Comparison of ENCODE assay signal across 8 mouse cellular contexts in the genomic region with DNA sequence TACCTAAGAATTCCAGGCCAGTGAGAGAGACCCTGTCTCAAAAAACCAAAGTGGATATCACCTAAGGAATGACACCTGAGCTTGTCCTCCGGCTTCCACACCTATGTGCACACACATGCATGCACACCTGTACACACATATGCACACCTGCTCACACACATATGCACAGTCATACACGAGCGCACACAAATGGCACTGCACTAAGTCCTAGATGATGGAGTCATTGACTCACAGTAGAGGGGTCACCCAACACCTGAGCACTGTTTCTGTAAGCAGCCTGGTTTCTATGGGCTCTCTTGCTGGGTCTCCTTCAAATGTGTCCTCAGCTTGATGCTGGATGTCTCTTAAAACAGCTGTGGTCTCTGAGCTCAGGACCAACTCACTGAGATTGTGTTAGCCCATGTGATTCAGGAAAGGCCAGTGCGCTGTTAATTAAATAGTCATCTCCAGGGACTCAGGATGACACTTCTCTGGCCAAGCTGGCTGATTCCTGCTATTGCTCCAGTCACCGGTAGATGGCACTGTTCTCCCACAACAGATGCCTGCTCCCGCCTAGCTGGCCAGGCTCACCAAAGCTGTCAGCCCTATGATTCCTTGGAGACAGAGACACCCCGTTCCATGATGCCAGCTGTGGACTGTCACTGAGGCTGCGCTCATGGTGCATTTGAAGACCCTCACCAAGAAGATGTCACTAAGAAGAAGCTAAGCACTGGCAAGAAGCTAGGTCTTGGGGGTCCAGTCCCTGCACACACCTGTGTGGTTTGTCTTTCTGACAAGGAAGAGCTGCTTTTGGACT.
DNase-seq lines count a peak whose midpoint lies in the region; ATAC-seq and TF ChIP-seq lines count a peak whose summit lies in the region.

No protein-coding gene starts in this region.

- ATAC-seq in G1E (ENCODE audit: extremely low read depth, insufficient number of reproducible peaks, low FRiP score, poor library complexity, severe bottlenecking) = peak; percentile 49
- ATAC-seq in forebrain, postnatal 0 days = peak; percentile 90
- ATAC-seq in hematopoietic stem cell, adult 5-6 weeks (replicated peaks in 1 of 2; ENCODE audit: insufficient read depth in 1 of 2, low FRiP score in 2 of 2, low TSS enrichment in 1 of 2, low read depth in 1 of 2, poor library complexity in 2 of 2, severe bottlenecking in 2 of 2) = peak; percentile 78 to 94
- peak; percentile 32; the same call in 1 of the 2 replicates for ATAC-seq in lung, embryonic 15.5 days (ENCODE audit: borderline replicate concordance, extremely low read depth, low FRiP score, low TSS enrichment)

- TF ChIP-seq CTCF in G1E (IDR thresholded peaks at IDR 0.05; ENCODE audit: low read depth, low read length) = peak; percentile 92
- TF ChIP-seq CTCF in forebrain, postnatal 0 days (IDR thresholded peaks at IDR 0.05; ENCODE audit: low read depth) = peak; percentile 98

- no peak overlapping the region; the same call in 1 of the 2 replicates for H3K4me3 ChIP-seq in G1E (ENCODE audit: low read depth, low read length)
- H3K4me3 ChIP-seq in forebrain, postnatal 0 days (ENCODE audit: low read depth, low read length) = no peak overlapping the region
- H3K4me3 ChIP-seq in lung, embryonic 15.5 days = peak overlapping the region; percentile 1

- peak; percentile 73 for DNase-seq in G1E (ENCODE audit: low spot score)
- peak; percentile 73 to 76 for DNase-seq in cerebellum, adult 18-20 months
- peak; percentile 88 for DNase-seq in forebrain, postnatal 0 days
- DNase-seq in layer of hippocampus, adult 9-10 months (ENCODE audit: low spot score) = peak; percentile 65
- peak; percentile 33 for DNase-seq in ovary, postnatal 10 days (ENCODE audit: low spot score)
- peak; percentile 78 for DNase-seq in thymus, postnatal 0 days (ENCODE audit: low spot score)

- no peak overlapping the region for H3K27ac ChIP-seq in forebrain, postnatal 0 days (ENCODE audit: low read depth, low read length)
- H3K27ac ChIP-seq in lung, embryonic 15.5 days = no peak overlapping the region

- peaks cover 10% of the 10 kb centered on the region for H3K27me3 ChIP-seq in G1E (ENCODE audit: insufficient read depth, low read length)
- H3K27me3 ChIP-seq in forebrain, postnatal 0 days (ENCODE audit: insufficient read depth, low read length) = no peaks in the 10 kb centered on the region
- H3K27me3 ChIP-seq in lung, embryonic 15.5 days = no peaks in the 10 kb centered on the region

- no peaks in the 10 kb centered on the region for H3K36me3 ChIP-seq in G1E (replicated peaks)
- H3K36me3 ChIP-seq in forebrain, postnatal 0 days (ENCODE audit: insufficient read depth) = no peaks in the 10 kb centered on the region
- H3K36me3 ChIP-seq in lung, embryonic 15.5 days = no peaks in the 10 kb centered on the region

- no peaks in the 10 kb centered on the region for H3K9me3 ChIP-seq in G1E (replicated peaks)
- no peaks in the 10 kb centered on the region for H3K9me3 ChIP-seq in forebrain, postnatal 0 days (ENCODE audit: low read length)
- no peaks in the 10 kb centered on the region for H3K9me3 ChIP-seq in lung, embryonic 15.5 days

- H3K4me2 ChIP-seq in forebrain, postnatal 0 days (ENCODE audit: low read depth) = peak overlapping the region; percentile 32
- H3K4me2 ChIP-seq in lung, embryonic 15.5 days = peak overlapping the region; percentile 46

- peaks cover 15% of the 10 kb centered on the region for H3K4me1 ChIP-seq in G1E (ENCODE audit: insufficient read depth, low read depth, low read length)
- H3K4me1 ChIP-seq in forebrain, postnatal 0 days (ENCODE audit: insufficient read depth) = no peaks in the 10 kb centered on the region; the same call in 1 of the 2 replicates
- H3K4me1 ChIP-seq in lung, embryonic 15.5 days = peaks cover 4% of the 10 kb centered on the region; the same call in 1 of the 2 replicates

- 27% methylated on average over 8 of the region's 8 CpGs for WGBS in forebrain, postnatal 0 days
- 20% methylated on average over 8 of the region's 8 CpGs for WGBS in lung, embryonic 15.5 days

- H3K9ac ChIP-seq in forebrain, postnatal 0 days = peak overlapping the region; percentile 22; the same call in 1 of the 2 replicates
- no peak overlapping the region for H3K9ac ChIP-seq in lung, embryonic 15.5 days

Comparison
In these comparisons a context has a peak if more than half of its experiments do, and no peak if none do; other contexts are left out.
1. ATAC-seq: peak in every context shown above with its lines; median percentile 90 in forebrain, postnatal 0 days; 86 in hematopoietic stem cell, adult 5-6 weeks; 49 in G1E; 32 in lung, embryonic 15.5 days.
2. DNase-seq: peak in every context shown above with its lines; median percentile 88 in forebrain, postnatal 0 days; 78 in thymus, postnatal 0 days; 74 in cerebellum, adult 18-20 months; 73 in G1E; 65 in layer of hippocampus, adult 9-10 months; 33 in ovary, postnatal 10 days.